Mouse (Mus musculus) heart, postnatal 0 days (tissue): ENCODE data around the gene Tmeff2. TPM values are rescaled to one million over a fixed set of nuclear protein-coding genes. Genes with fewer than 3 reads are reported as not detected.

Source experiments
- ATAC-seq: fragments of 200-750 bp; cut with Nextera tagmentation; 2 replicates; pipeline ENCODE4 v1.8.0; 2017; ENCODE audit warnings: low read depth, moderate number of reproducible peaks, moderate library complexity; ENCODE audit not compliant: insufficient read depth
- DNase-seq: peaks from one replicate; pipeline ENCODE4 v3.0.0-alpha.2; 2016; ENCODE audit warnings: low spot score
- H3K27ac ChIP-seq: fragments of 300-500 bp; sonication (generic); 2 replicates; pipeline ENCODE4 v1.5.1; 2014; ENCODE audit warnings: low read depth, mild to moderate bottlenecking
- H3K27me3 ChIP-seq: fragments of 300-500 bp; sonication (generic); 2 replicates; pipeline ENCODE4 v1.6.1; 2014; ENCODE audit warnings: low read length, mixed read lengths; ENCODE audit not compliant: control insufficient read depth, insufficient read depth
- H3K36me3 ChIP-seq: fragments of 300-500 bp; sonication (generic); replicated peaks from 2 replicates; pipeline ENCODE4 v1.6.1; 2014; ENCODE audit warnings: low read length, mixed read lengths; ENCODE audit not compliant: control insufficient read depth, insufficient read depth
- H3K4me1 ChIP-seq: fragments of 300-500 bp; sonication (generic); 2 replicates; pipeline ENCODE4 v1.6.1; 2014; ENCODE audit warnings: antibody characterized with exemption; ENCODE audit not compliant: control insufficient read depth, insufficient read depth
- H3K4me2 ChIP-seq: fragments of 300-500 bp; sonication (generic); 2 replicates; pipeline ENCODE4 v1.6.1; 2014; ENCODE audit warnings: low read depth, mild to moderate bottlenecking, low read length, moderate library complexity
- H3K4me3 ChIP-seq: fragments of 300-500 bp; sonication (generic); 2 replicates; pipeline ENCODE4 v1.5.1; 2014; ENCODE audit warnings: low read depth, low read length
- H3K9ac ChIP-seq: fragments of 300-500 bp; sonication (generic); replicated peaks from 2 replicates; pipeline ENCODE4 v1.6.1; 2014; ENCODE audit warnings: low read depth, low read length, mixed read lengths
- H3K9me3 ChIP-seq: fragments of 300-500 bp; sonication (generic); replicated peaks from 2 replicates; pipeline ENCODE4 v1.6.1; 2016; ENCODE audit warnings: low read length; ENCODE audit not compliant: control insufficient read depth
- CTCF ChIP-seq: IDR thresholded peaks from 2 replicates; pipeline ENCODE4 v1.5.1; 2016; ENCODE audit warnings: antibody characterized with exemption, control low read depth, low read depth
- EP300 ChIP-seq: IDR thresholded peaks from 2 replicates; pipeline ENCODE4 v1.6.1; 2016; ENCODE audit warnings: antibody characterized with exemption, low read depth
- WGBS: fragments of 180-500 bp; shearing (Covaris S2); extraction: QIAGEN DNeasy Blood & Tissue Kit; methylation state at CpG from one replicate; pipeline ENCODE4 v1.1.7; 2014; 5-methylcytosine and 5-hydroxymethylcytosine counted together
- polyA plus RNA-seq: library from polyadenylated mRNA; unstranded; fragments of >200 nt; fragmentation: Nextera tagmentation; extraction: Ambion mirVana; gene quantifications from 2 replicates; pipeline ENCODE4 v1.2.1, GENCODE M21; 2015
- total RNA-seq: library from RNA; depleted of rRNA; stranded (reverse); fragments of >200 nt; gene quantifications from 2 replicates; pipeline ENCODE4 v1.2.3, GENCODE M21; 2014; ENCODE audit warnings: low replicate concordance

The Tmeff2 gene
- total and polyA plus RNA-seq, 2 experiments from 2014 or later: 0.23 to 0.51 TPM

- Histone ChIP-seq H3K27me3 (no peaks in the 10 kb centered on the region), H3K4me2 (no peak overlapping the region), H3K4me1 (0 out of 2 replicates have a peak, but pooled peaks cover 4% of the 10 kb centered on the region), H3K4me3 (no peak overlapping the region), H3K36me3 (no peaks in the 10 kb centered on the region), H3K9ac (no peak overlapping the region), H3K9me3 (no peaks in the 10 kb centered on the region), H3K27ac (no peak overlapping the region)
- WGBS: 62% methylated on average over 2 of the region's 2 CpGs
- DNase-seq (peak; percentile 36), ATAC-seq (peak; percentile 68; the same call in 1 of the 2 replicates)
- TF ChIP-seq CTCF (no peak), EP300 (peak; percentile 87)
Observed at GRCm38 (mm10) chr1:51136792-51137191, 236.3 kb downstream of the Tmeff2 start.

GRCm38 (mm10) chr1:51139605-51140004, 239.2 kb downstream of the Tmeff2 start:
- no peaks in the 10 kb centered on the region for H3K9me3 ChIP-seq
- no peak overlapping the region for H3K9ac ChIP-seq
- ATAC-seq (no peak), DNase-seq (no peak)
- H3K4me1 ChIP-seq: 0 out of 2 replicates have a peak, but pooled peaks cover 4% of the 10 kb centered on the region
- H3K36me3 ChIP-seq: no peaks in the 10 kb centered on the region
- H3K27me3 ChIP-seq: no peaks in the 10 kb centered on the region
- no peak overlapping the region for H3K4me2 ChIP-seq
- 79% methylated on average over 10 of the region's 10 CpGs for whole genome bisulfite sequencing
- no peak overlapping the region for H3K4me3 ChIP-seq
- H3K27ac ChIP-seq: no peak overlapping the region
- TF ChIP-seq EP300 (no peak), CTCF (no peak)

- ATAC-seq: no peak
- no peak overlapping the region for H3K27ac ChIP-seq
- no peaks in the 10 kb centered on the region for H3K9me3 ChIP-seq
- 0 out of 2 replicates have a peak, but pooled peaks cover 4% of the 10 kb centered on the region for H3K4me1 ChIP-seq
- H3K4me2 ChIP-seq: no peak overlapping the region
- no peak for DNase-seq
- 84% methylated on average over 1 of the region's 1 CpGs for WGBS
- H3K36me3 ChIP-seq: no peaks in the 10 kb centered on the region
- H3K4me3 ChIP-seq: no peak overlapping the region
- H3K9ac ChIP-seq: no peak overlapping the region
- H3K27me3 ChIP-seq: no peaks in the 10 kb centered on the region
- TF ChIP-seq CTCF (no peak), EP300 (no peak)
Observed at GRCm38 (mm10) chr1:51141381-51141780, 240.9 kb downstream of the Tmeff2 start.

- WGBS: 82% methylated on average over 3 of the region's 3 CpGs
- no peak overlapping the region for H3K4me3 ChIP-seq
- H3K36me3 ChIP-seq: no peaks in the 10 kb centered on the region
- no peaks in the 10 kb centered on the region for H3K27me3 ChIP-seq
- no peak overlapping the region for H3K27ac ChIP-seq
- H3K4me2 ChIP-seq: no peak overlapping the region
- no peak for DNase-seq
- TF ChIP-seq CTCF (no peak), EP300 (no peak)
- no peaks in the 10 kb centered on the region for H3K4me1 ChIP-seq
- H3K9me3 ChIP-seq: no peaks in the 10 kb centered on the region
- H3K9ac ChIP-seq: no peak overlapping the region
- no peak for ATAC-seq
Observed at GRCm38 (mm10) chr1:51142729-51143128, 242.3 kb downstream of the Tmeff2 start.

- H3K4me1 ChIP-seq: peaks cover 14% of the 10 kb centered on the region
- no peak overlapping the region for H3K4me3 ChIP-seq
- H3K27me3 ChIP-seq: no peaks in the 10 kb centered on the region
- no peak for ATAC-seq
- DNase-seq: no peak
- no peak overlapping the region for H3K9ac ChIP-seq
- H3K27ac ChIP-seq: 0 out of 2 replicates have a peak overlapping the region, but pooled peaks have one; percentile 15
- H3K9me3 ChIP-seq: no peaks in the 10 kb centered on the region
- no peak for TF ChIP-seq CTCF
- TF ChIP-seq EP300: no peak
- H3K36me3 ChIP-seq: no peaks in the 10 kb centered on the region
- 67% methylated on average over 4 of the region's 4 CpGs for WGBS
- no peak overlapping the region for H3K4me2 ChIP-seq
Observed at GRCm38 (mm10) chr1:51145693-51146092, 245.2 kb downstream of the Tmeff2 start.
